Mouse (Mus musculus) stomach, embryonic 16.5 days (tissue): ENCODE data around the gene Krt35. TPM values are rescaled to one million over a fixed set of nuclear protein-coding genes. Genes with fewer than 3 reads are reported as not detected.

Source experiments
- ATAC-seq: fragments of 200-750 bp; cut with Nextera tagmentation; 2 replicates; pipeline ENCODE4 v1.8.0; 2017; ENCODE audit warnings: moderate number of reproducible peaks, moderate TSS enrichment; ENCODE audit not compliant: insufficient read depth, low FRiP score
- H3K27ac ChIP-seq: fragments of 300-500 bp; sonication (generic); 2 replicates; pipeline ENCODE4 v1.5.1; 2014; ENCODE audit warnings: low read length
- H3K27me3 ChIP-seq: fragments of 300-500 bp; sonication (generic); 2 replicates; pipeline ENCODE4 v1.6.1; 2014; ENCODE audit warnings: low read length, control low read depth, mixed read lengths; ENCODE audit not compliant: control insufficient read depth, insufficient read depth
- H3K36me3 ChIP-seq: fragments of 300-500 bp; sonication (generic); 2 replicates; pipeline ENCODE4 v1.6.1; 2014; ENCODE audit warnings: low read length; ENCODE audit not compliant: control insufficient read depth, insufficient read depth
- H3K4me1 ChIP-seq: fragments of 300-500 bp; sonication (generic); 2 replicates; pipeline ENCODE4 v1.6.1; 2014; ENCODE audit warnings: low read length, control low read depth, mixed read lengths; ENCODE audit not compliant: control insufficient read depth, insufficient read depth
- H3K4me2 ChIP-seq: fragments of 300-500 bp; sonication (generic); 2 replicates; pipeline ENCODE4 v1.6.1; 2014; ENCODE audit warnings: low read depth, low read length, mixed read lengths
- H3K4me3 ChIP-seq: fragments of 300-500 bp; sonication (generic); replicated peaks from 2 replicates; pipeline ENCODE4 v1.5.1; 2014; ENCODE audit warnings: mild to moderate bottlenecking, low read length
- H3K9ac ChIP-seq: fragments of 300-500 bp; sonication (generic); 2 replicates; pipeline ENCODE4 v1.6.1; 2014; ENCODE audit warnings: low read length
- H3K9me3 ChIP-seq: fragments of 300-500 bp; sonication (generic); replicated peaks from 2 replicates; pipeline ENCODE4 v1.6.1; 2016; ENCODE audit warnings: low read length, control low read depth; ENCODE audit not compliant: control insufficient read depth
- WGBS: fragments of 180-500 bp; shearing (Covaris S2); extraction: QIAGEN DNeasy Blood & Tissue Kit; methylation state at CpG from one replicate; pipeline ENCODE4 v1.1.7; 2014; 5-methylcytosine and 5-hydroxymethylcytosine counted together
- polyA plus RNA-seq: library from polyadenylated mRNA; unstranded; fragments of >200 nt; fragmentation: Nextera tagmentation; extraction: Ambion mirVana; gene quantifications from 2 replicates; pipeline ENCODE4 v1.2.1, GENCODE M21; 2015

Gene Krt35
- polyA plus RNA-seq, 1 experiment from 2014 or later: 0.76 TPM

DNA sequence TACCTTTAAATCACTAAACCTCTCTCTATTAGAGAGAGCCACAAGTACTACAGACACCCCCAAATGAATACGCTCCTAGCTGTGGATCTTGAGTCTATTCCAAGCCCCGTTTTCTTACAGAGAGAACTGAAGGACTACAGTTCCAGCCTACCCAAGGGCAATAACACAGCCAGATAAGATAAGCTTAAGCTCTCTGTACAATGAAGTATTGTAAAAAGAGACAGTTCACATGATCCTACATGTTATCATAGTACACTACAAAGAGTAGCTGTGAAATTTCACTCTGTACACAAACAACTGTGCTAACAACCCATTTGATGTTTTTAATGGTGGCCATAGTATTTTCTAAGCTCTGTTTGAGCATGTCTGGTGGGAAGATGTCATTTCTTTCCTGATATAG is 48.8 kb downstream of the Krt35 start:
- WGBS: 68% methylated on average over 2 of the region's 2 CpGs
- no peak for ATAC-seq
- no peak overlapping the region for H3K4me3 ChIP-seq
- no peaks in the 10 kb centered on the region for H3K36me3 ChIP-seq
- no peaks in the 10 kb centered on the region for H3K4me1 ChIP-seq
- H3K9me3 ChIP-seq: no peaks in the 10 kb centered on the region
- H3K27me3 ChIP-seq: no peaks in the 10 kb centered on the region
- no peak overlapping the region for H3K9ac ChIP-seq
- no peak overlapping the region for H3K4me2 ChIP-seq
- no peak overlapping the region for H3K27ac ChIP-seq

- H3K27ac ChIP-seq: no peak overlapping the region
- no peak for ATAC-seq
- no peak overlapping the region for H3K4me3 ChIP-seq
- no peaks in the 10 kb centered on the region for H3K27me3 ChIP-seq
- 65% methylated on average over 6 of the region's 6 CpGs for WGBS
- H3K9ac ChIP-seq: no peak overlapping the region
- H3K4me2 ChIP-seq: no peak overlapping the region
- H3K36me3 ChIP-seq: no peaks in the 10 kb centered on the region
- no peaks in the 10 kb centered on the region for H3K9me3 ChIP-seq
- no peaks in the 10 kb centered on the region for H3K4me1 ChIP-seq
Observed at GRCm38 (mm10) chr11:100046303-100046866, 49.7 kb downstream of the Krt35 start.

Other genes starting within 250 kb of the Krt35 start
- not detected in 2 replicates for gene Krtap4-16, start 244.6 kb downstream of the Krt35 start, polyA plus RNA-seq
- not detected in 2 replicates for gene Gm11568, start 238.3 kb downstream of the Krt35 start, polyA plus RNA-seq
- gene Gm11559, start 231.8 kb downstream of the Krt35 start, polyA plus RNA-seq: not detected in 2 replicates
- not detected in 2 replicates for gene Krtap9-1, start 222.9 kb downstream of the Krt35 start, polyA plus RNA-seq
- not detected in 2 replicates for gene Gm11567, start 217.1 kb downstream of the Krt35 start, polyA plus RNA-seq
- not detected in 2 replicates for gene Krtap31-1, start 188.3 kb downstream of the Krt35 start, polyA plus RNA-seq
- not detected in 2 replicates for gene Gm11565, start 181.5 kb downstream of the Krt35 start, polyA plus RNA-seq
- gene Krtap31-2, start 159.9 kb downstream of the Krt35 start, polyA plus RNA-seq: not detected in 2 replicates
- gene Krtap9-5, start 147.8 kb downstream of the Krt35 start, polyA plus RNA-seq: not detected in 2 replicates
- not detected in 2 replicates for gene Krtap29-1, start 117.2 kb downstream of the Krt35 start, polyA plus RNA-seq
- gene Krtap16-1, start 109.6 kb downstream of the Krt35 start, polyA plus RNA-seq: not detected in 2 replicates
- not detected in 2 replicates for gene Krtap17-1, start 102.2 kb downstream of the Krt35 start, polyA plus RNA-seq
- gene Krt33a, start 80.0 kb downstream of the Krt35 start, polyA plus RNA-seq: 0.23 and 0.34 TPM in 2 replicates
- gene Krt33b, start 66.4 kb downstream of the Krt35 start, polyA plus RNA-seq: 0.30 TPM in 1 of 2 replicates, not detected in the other
- 3.2 and 4.2 TPM in 2 replicates for gene Krt34, start 54.7 kb downstream of the Krt35 start, polyA plus RNA-seq
- gene Krt31, start 45.7 kb downstream of the Krt35 start, polyA plus RNA-seq: 0.74 and 0.81 TPM in 2 replicates
- gene Krt32, start 8.0 kb downstream of the Krt35 start, polyA plus RNA-seq: 0.24 and 0.40 TPM in 2 replicates
- gene Krt36, start 9.4 kb upstream of the Krt35 start, polyA plus RNA-seq: 0.44 and 0.75 TPM in 2 replicates
- 1,856 and 2,859 TPM in 2 replicates for gene Krt13, start 25.3 kb upstream of the Krt35 start, polyA plus RNA-seq
- 1,477 and 1,759 TPM in 2 replicates for gene Krt15, start 39.7 kb upstream of the Krt35 start, polyA plus RNA-seq
- gene Krt19, start 52.4 kb upstream of the Krt35 start, polyA plus RNA-seq: 1,141 and 1,514 TPM in 2 replicates
- not detected in 2 replicates for gene Krt9, start 97.0 kb upstream of the Krt35 start, polyA plus RNA-seq
- gene Krt14, start 111.3 kb upstream of the Krt35 start, polyA plus RNA-seq: 46.4 and 67.1 TPM in 2 replicates
- gene Krt16, start 152.7 kb upstream of the Krt35 start, polyA plus RNA-seq: 1.6 and 2.2 TPM in 2 replicates
- 34.0 and 45.6 TPM in 2 replicates for gene Krt17, start 164.8 kb upstream of the Krt35 start, polyA plus RNA-seq
- gene Krt42, start 173.6 kb upstream of the Krt35 start, polyA plus RNA-seq: not detected in 2 replicates
- gene Eif1, start 223.6 kb upstream of the Krt35 start, polyA plus RNA-seq: 1,614 and 1,638 TPM in 2 replicates
- gene Gast, start 238.2 kb upstream of the Krt35 start, polyA plus RNA-seq: 10.8 and 13.3 TPM in 2 replicates